Mouse (Mus musculus) ovary, postnatal 36 days (tissue): ENCODE measurements around the gene Rgl3.

Source experiments
- DNase-seq: peaks from one replicate; pipeline ENCODE4 v3.0.0; 2022; ENCODE audit warnings: low spot score, mixed read lengths

Gene Rgl3

GRCm38 (mm10) chr9:21948146-21948545 is 41.1 kb downstream of the Rgl3 start:
- no peak for DNase-seq

GRCm38 (mm10) chr9:21947540-21948130 is 41.6 kb downstream of the Rgl3 start:
- DNase-seq = no peak

- DNase-seq = no peak
These were observed 45.0 kb downstream of the Rgl3 start for GRCm38 (mm10) chr9:21944267-21944666.

- no peak for DNase-seq
These were observed 45.6 kb downstream of the Rgl3 start for GRCm38 (mm10) chr9:21943638-21944037.

DNA sequence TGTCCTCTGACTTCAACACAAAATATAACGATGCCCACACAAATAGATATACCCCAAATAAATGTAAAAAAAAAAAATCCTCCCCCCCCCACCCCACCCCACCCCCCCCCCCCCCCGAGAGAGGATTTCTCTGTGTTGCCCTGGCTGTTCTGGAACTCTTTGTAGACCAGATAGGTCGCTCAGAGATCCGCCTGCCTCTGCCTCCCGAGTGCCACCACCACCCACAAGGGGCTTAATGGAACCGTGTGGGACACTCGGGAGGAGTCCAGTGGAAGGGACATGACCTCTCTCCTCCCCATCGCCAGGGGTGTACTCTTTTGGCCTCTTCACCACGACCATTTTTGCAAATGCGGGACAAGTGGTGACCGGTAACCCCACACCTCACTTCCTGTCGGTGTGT is 46.2 kb downstream of the Rgl3 start:
- DNase-seq = no peak

- DNase-seq = no peak
These were observed 50.9 kb downstream of the Rgl3 start for GRCm38 (mm10) chr9:21938234-21938855.

DNA sequence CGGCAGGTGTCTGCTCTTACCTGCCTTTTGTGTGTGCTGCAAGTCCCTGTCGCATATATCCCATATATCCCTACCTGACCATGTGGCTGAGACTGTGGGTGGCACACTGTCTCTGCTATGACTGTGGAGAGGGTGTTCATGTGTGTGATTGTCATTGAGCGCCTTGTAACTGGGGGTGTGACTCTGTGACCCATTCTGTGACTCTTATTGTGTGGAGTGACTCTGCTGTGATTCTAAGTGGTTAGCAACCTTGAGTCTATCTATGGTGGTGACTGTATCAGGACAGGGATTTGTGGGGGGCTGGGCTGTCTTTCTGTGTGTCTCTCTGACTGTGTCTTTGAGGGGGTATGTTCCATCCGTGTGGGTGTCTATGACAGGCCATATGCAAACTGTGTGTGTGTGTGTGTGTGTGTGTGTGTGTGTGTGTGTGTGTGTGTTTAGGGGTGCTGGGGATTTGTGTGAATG is 51.5 kb downstream of the Rgl3 start:
- no peak for DNase-seq

- peak; percentile 96 for DNase-seq
These were observed 52.3 kb downstream of the Rgl3 start, which contains the start of gene Plppr2 for GRCm38 (mm10) chr9:21936692-21937570. TSS of gene Plppr2 (plus strand) at chr9:21937033.

DNA sequence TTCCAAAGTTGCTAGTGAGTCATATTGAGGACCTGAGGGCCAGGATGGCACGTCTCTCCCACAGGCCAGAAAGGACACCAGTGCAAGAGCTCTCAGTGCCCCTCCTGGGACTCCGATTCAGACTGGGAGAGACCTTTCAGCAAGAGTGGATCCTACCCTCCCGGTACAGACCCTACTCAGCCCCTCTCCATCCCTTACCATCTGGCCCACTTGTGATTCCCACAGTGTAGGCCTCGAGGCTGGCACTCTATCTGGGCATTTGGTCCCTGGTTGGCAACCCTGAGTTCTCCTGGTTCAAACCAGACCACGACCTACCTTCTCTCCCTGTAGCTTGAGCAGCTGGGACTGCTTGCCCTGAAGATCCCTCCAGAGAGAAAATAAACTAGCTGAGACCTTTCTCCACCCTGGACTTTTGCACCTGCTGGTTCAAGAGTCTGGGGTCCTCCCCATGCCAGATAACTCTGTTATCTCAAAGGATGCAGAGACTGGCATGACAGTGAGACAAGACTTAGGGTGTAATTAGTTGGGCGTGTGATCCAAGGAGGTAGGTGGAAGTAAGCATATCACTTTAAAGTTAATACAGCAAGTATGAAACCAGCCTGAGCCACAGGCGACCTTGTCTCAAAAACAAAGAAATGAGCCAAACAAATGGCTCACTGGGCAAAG is 53.6 kb downstream of the Rgl3 start:
- no peak for DNase-seq

DNA sequence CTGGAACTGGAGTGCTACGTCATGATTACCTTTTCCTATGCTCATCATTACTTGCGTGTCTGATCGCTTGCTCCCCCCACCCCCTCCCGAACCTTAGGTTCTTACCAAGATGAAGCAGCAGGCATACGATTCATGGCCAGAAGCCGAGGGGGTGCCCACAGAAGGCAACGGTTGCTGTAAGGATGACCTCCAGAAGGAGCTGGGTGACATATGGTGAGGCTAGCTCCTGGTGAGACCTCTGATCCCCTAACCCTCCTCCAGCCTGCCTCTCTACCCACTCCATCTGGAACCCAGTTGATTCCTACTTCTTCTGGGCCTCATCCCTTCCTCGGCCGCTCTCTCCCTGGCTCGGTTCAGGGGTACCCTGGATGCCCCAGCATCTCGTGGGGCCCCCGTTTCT is 55.2 kb downstream of the Rgl3 start:
- no peak for DNase-seq

GRCm38 (mm10) chr9:21932445-21933137 is 56.7 kb downstream of the Rgl3 start:
- no peak for DNase-seq

DNA sequence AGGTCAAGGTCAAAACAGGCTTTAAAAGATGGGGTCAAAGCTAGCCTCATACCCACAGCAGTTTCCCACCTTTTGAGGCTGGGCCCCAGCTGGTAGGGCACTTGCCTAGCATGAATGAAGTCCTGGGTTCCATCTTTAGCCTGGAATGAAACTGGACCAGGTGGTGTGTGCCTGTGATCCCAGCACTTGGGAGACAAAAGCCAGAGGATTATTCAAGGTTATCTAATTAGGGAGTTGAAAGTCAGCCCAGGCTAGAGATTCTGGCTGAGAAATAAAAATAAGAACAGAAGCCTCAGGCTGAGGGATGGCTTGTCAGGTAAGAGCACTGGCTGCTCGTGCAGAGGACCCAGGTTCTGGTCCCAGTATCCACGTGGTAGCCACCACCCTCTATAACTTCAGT is 57.2 kb downstream of the Rgl3 start:
- no peak for DNase-seq

GRCm38 (mm10) chr9:21929208-21929607 is 60.0 kb downstream of the Rgl3 start:
- no peak for DNase-seq

- DNase-seq = peak; percentile 89
These were observed 62.0 kb downstream of the Rgl3 start, which contains the start of the genes Ccdc159 and Tmem205 for GRCm38 (mm10) chr9:21927208-21927753. TSS of gene Ccdc159 (plus strand) at chr9:21927471. TSS of gene Tmem205 (minus strand) at chr9:21927556.

DNA sequence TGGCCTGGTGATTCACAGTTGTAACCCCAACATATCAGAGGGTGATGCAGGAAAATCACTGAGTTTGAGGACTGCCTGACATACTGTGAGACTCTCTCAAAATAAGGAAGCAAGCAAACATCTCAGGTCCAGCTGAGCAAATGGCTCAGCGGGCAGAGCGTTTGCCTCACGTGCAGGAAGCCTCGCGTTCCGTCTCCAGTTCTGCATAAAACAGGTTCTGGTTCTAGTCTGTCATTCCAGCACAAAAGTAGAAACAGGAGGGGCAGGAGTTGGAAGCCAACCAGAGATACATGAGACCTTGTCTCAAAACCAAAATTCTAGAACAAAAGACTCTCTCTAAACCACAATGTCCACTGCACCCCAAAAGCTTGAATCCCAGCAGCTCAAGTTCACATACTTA is 62.5 kb downstream of the Rgl3 start:
- no peak for DNase-seq

GRCm38 (mm10) chr9:21926155-21926554 is 63.1 kb downstream of the Rgl3 start:
- DNase-seq = no peak

GRCm38 (mm10) chr9:21925506-21925905 is 63.7 kb downstream of the Rgl3 start:
- DNase-seq = no peak

GRCm38 (mm10) chr9:21925034-21925433 is 64.2 kb downstream of the Rgl3 start:
- DNase-seq = no peak

GRCm38 (mm10) chr9:21924099-21924493 is 65.2 kb downstream of the Rgl3 start:
- DNase-seq = peak; percentile 85

DNA sequence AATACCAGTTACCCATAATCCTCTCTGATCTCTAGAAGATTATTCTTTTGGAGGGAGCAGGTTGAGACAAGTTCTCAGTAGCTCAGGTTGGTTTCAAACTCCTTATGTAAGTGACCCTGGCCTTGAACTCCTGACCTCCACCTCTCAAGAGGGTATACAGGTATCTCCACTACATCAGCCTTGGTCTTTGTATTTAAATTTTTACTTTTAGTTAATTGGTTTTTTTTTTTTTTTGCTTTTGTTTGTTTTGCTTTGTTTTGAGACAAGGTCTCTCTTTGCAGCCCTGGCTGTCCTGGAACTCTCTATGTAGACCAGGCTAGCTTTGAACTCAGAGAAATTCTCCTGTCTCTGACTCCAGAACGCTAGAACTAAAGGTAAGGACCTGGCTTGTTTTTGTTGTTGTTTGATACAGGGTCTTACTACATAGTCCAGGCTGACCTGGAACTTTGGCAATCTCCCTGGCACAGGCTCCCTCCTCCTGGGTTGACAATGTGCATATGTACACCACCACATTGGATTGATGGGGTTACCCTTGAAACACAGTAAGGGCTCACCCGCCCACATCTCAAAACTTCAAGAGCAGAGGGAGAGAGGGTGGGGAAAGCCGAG is 65.7 kb downstream of the Rgl3 start:
- DNase-seq = no peak

GRCm38 (mm10) chr9:21923036-21923435 is 66.2 kb downstream of the Rgl3 start:
- no peak for DNase-seq
